Mouse (Mus musculus): Measurements from ENCODE around the gene Aarsd1.

Gene Aarsd1

DNA sequence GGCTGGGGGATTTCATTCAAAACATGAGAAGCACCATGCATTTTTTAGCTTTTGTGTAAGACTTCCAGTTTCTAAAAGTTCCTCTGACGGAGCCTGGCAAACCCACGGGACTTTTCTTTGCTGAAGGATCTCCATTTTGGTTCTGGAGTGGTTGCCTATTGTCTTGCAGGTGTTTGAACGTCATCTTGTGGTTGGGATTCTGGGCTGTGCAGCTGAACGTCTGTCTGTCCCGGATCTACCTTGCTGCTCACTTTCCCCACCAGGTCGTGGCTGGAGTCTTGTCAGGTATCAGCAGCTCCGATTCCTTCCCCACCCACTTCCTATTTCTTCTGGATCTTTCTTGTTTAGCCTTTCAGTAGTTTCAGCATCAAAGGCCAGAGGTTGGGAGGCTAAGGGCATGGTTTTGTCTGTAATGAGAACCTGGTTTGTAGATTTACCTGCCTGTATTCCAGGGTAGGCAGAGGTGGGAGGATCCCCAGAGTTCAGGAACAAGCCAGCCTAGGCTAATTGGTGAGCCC lies 42.9 kb downstream of the Aarsd1 start:
- DNase-seq (ENCODE audit: low spot score) = no peak

DNA sequence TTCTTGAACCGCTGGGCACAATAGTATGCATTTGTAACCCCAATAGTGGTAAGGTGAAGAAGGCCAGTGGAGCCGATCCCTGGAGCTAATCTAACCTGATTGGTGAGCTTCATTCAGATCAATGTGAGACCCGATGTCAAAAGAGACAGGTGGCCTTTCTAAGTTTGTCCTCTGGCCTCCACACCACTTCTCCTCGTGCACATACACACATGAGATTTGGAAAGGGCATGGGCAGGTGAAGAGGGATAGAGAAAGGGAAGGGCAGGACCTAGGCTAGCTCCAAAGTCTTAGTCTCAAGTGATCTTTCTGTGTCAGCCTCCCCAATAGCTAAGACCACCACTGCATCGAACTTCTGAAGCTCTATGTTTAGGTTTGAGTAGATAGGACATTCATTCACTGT lies 47.3 kb downstream of the Aarsd1 start:
- DNase-seq (ENCODE audit: low spot score) = no peak

DNA sequence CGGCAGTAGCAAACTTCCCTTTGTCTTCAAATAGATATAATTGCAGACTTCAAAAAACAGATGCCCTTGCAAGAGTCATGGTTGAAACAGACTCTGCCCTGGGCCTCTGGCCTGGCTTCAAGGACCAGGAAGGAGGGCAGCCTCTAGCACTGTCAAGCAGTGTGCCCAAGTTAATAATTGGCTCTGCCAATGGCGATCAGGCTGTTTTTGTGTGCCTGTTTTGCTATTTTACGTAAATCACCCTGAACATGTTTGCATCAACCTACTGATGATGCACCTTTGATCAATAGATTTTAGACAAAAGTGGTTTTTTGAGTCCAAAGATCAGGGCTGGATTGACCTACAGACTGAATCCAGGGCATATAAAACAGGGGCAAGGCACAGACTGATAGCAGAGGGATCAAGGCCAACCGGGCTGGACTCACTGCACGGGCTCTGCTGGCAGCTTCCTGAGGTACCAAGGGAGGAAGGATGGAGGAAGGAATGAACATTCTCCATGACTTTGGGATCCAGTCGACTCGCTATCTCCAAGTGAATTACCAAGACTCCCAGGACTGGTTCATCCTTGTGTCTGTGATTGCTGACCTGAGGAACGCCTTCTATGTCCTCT lies 50.0 kb downstream of the Aarsd1 start, which contains the start of gene G6pc:
TSS of gene G6pc (plus strand) at position 236 of the 610 bp plus-strand sequence.
- no peak for DNase-seq (ENCODE audit: low spot score)

DNA sequence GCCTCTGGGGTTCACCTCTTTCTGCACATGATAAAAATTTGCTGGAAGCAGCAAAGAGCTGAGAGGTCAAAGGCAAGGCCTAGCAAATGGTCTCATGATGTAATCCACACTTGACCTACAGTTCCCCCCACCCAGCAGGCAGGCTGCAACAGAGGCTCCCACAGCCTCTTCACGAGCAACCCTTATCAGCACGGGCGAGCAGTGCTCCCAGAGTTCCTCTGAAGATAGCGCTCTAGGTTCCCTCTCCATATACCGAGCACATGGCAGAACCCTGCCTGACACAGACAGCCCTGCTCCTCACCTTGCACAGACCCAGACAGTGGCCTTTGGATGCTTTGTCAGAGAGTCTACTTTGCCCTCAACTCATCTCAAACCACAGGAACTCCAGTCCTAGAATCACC lies 52.9 kb downstream of the Aarsd1 start:
- DNase-seq (ENCODE audit: low spot score) = no peak

DNA sequence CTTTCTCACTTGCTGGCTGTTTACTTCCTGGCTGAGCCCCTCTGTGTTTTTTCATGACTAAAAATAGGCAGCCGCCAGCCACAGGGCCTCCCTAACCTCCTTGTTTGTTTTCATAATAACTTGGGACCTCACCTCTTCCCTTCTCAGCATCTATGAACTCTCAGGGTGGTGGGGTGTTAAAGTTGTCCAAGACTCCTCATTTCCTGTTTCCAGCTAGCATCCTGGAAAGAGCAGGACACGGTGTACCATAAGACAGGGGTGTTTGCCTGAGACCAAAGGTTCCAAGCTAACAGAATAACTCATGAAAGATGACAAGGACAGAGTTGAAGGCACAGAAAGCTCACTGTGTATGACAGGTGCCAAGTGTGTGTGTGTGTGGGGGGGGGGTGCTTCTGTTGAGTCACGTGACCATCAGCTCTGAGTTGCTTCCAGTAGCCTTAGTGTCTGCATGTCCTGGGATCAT lies 56.7 kb downstream of the Aarsd1 start:
- DNase-seq (ENCODE audit: low spot score) = no peak

DNA sequence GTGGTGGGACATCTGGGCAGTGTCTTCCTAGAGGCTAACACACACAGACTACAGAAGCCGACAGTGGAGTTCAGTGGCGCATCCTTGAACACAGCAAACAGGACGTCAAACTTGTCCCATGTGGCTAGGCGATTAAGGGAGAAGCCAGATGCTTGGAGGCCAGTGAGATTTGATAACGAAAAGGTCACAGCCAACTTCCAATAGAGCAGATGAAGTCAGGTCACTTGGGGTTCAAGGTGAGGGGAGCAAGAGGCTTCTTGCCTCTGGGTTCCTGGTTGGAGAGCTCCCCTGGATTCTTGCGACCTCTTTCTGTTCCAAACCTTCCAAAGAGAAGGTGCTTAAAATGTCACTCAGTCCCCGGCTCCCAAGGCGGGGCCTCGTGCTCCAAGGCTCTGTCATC lies 57.6 kb downstream of the Aarsd1 start:
- no peak for DNase-seq (ENCODE audit: low spot score)

DNA sequence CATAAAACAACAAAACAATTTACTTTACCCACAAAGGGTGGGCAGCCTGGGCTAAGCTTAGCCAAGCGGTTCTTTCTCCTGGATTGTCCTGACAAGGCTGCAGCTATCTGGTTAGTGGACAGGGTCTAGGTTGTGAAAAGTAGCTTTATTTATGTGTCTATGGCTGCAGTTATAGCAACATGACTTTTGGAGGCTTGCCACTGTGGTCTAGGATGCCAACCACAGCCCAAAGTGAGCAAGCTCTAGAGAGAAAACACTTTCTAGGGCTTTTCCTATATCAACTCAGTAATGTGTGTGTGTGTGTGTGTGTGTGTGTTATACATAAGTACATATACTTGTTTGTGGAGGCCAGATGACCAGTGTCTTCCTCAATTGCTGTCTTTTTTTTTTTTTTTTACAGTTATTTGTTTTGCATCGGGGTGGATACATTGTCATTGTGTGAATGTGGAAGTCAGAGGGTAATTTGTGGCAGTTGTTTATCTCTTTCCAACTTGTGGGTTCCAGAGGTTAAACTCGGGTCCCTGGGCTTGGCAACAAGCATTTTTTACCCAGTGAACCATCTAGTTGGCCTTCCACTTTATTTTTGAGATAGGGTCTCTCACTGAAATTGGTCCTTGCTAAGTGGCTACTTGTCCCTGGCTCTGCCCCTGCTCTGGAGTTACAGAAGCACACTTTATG lies 59.8 kb downstream of the Aarsd1 start:
- no peak for DNase-seq (ENCODE audit: low spot score)

All from layer of hippocampus, adult 9-10 months (tissue).